Mouse (Mus musculus) adrenal gland, postnatal 25 days (tissue): ENCODE results near the gene Rbfox1. TPM values are rescaled to one million over a fixed set of nuclear protein-coding genes. Genes with fewer than 3 reads are reported as not detected.

Source experiments
- DNase-seq: peaks from one replicate; pipeline ENCODE4 v3.0.0; 2021; ENCODE audit warnings: mixed read lengths
- total RNA-seq: library from RNA; stranded (reverse); gene quantifications from 2 replicates; pipeline ENCODE4 v1.2.3, GENCODE M21; 2021

Gene Rbfox1
- total RNA-seq, 1 experiment from 2014 or later: 1.7 TPM

DNA sequence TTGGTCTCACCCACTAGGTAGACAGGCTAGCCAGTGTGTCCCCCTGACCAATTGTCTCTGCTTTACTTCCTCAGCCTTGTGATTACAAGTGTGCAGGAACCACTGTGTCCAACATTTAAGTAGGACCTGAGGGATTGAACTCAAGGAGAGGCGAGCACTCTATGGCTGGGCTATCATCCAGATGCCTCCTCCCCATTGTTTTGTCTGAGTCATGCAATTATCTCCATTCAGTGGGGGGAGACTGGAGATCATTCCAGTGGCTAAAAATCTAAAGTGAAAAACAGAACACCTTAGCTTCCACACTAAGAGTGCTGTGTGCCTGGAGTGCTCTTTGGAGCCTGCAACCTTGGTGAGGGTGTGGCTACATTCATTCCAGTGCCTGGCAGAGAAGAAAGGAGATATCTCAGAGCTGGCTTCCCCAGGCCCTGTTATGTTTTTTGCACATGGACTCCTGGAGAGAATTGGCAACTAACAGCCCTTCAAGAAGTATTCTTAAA lies 594.0 kb downstream of the Rbfox1 start:
- no peak for DNase-seq

GRCm38 (mm10) chr16:6479616-6480410 lies 594.7 kb downstream of the Rbfox1 start:
- DNase-seq: no peak

- DNase-seq: peak; percentile 53
Observed at GRCm38 (mm10) chr16:6480411-6480728, 595.2 kb downstream of the Rbfox1 start.

- DNase-seq: no peak
Observed at GRCm38 (mm10) chr16:6483628-6484027, 598.5 kb downstream of the Rbfox1 start.

- no peak for DNase-seq
Observed at GRCm38 (mm10) chr16:6485631-6486030, 600.5 kb downstream of the Rbfox1 start.

GRCm38 (mm10) chr16:6502219-6502618 lies 617.1 kb downstream of the Rbfox1 start:
- peak; percentile 13 for DNase-seq

DNA sequence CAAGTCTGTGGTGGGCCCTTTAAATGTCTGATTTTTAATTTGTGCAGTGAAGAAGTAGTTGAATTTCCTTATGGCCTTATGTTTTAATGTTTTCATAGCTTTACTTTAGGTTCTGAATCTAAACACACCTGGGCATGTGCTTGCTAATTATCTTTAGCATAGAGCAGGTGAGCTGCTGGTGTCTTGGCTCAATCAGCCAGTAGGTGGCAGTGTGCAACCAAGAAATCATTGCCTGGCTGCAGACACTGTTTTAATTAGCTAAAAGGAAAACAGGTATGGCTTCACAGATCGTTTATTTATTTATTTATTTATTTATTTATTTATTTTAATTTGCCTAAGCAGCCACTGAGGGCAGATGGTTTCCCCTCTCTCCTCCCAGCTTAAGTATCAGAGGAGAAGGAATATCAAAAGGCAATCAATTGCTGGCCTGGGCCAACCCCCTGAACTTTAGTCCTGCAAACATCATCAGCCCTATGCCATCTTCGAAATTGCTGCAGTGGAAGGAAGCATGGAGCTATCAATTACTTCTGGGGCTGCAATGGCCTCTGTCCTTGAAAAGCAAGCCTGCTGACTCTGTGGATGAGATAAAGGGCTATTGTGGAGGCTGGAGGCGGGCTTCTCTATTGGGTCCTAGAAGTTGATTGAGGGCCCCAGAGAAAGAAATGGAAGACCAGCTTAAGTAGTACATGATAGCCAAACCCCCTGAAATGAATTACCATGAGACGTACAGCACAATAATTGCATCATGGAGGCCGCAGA lies 618.6 kb downstream of the Rbfox1 start:
- DNase-seq: peak; percentile 50

GRCm38 (mm10) chr16:6508924-6509323 lies 623.8 kb downstream of the Rbfox1 start:
- DNase-seq: no peak

- no peak for DNase-seq
Observed at GRCm38 (mm10) chr16:6519474-6519873, 634.3 kb downstream of the Rbfox1 start.

- no peak for DNase-seq
Observed at GRCm38 (mm10) chr16:6525507-6526170, 640.5 kb downstream of the Rbfox1 start.

GRCm38 (mm10) chr16:6531459-6531858 lies 646.3 kb downstream of the Rbfox1 start:
- no peak for DNase-seq

- DNase-seq: no peak
Observed at GRCm38 (mm10) chr16:6532077-6532995, 647.2 kb downstream of the Rbfox1 start.

GRCm38 (mm10) chr16:6555776-6556175 lies 670.6 kb downstream of the Rbfox1 start:
- no peak for DNase-seq

- DNase-seq: no peak
Observed at GRCm38 (mm10) chr16:6557726-6558125, 672.6 kb downstream of the Rbfox1 start.

GRCm38 (mm10) chr16:6584700-6585099 lies 699.5 kb downstream of the Rbfox1 start:
- no peak for DNase-seq

GRCm38 (mm10) chr16:6585204-6585603 lies 700.0 kb downstream of the Rbfox1 start:
- no peak for DNase-seq

DNA sequence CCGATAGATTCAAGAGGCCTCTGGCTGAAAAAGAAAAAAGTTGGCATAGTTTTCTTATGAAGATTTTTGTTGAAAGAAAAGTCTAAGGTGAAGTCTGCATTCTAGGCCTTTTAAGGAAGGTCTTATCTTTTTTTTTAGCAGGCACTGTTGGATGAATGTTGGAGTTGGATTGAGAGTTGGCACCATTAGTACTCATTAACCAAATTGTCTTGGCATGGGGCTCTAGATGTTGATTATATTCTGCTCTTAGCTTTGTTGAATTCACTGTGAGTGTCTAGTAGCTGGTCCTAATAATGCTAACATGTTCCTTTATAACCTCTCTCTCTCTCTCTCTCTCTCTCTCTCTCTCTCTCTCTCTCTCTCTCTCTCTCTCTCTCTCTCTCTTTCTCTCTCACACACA lies 731.4 kb downstream of the Rbfox1 start:
- no peak for DNase-seq

GRCm38 (mm10) chr16:6640330-6640729 lies 755.2 kb downstream of the Rbfox1 start:
- DNase-seq: no peak

DNA sequence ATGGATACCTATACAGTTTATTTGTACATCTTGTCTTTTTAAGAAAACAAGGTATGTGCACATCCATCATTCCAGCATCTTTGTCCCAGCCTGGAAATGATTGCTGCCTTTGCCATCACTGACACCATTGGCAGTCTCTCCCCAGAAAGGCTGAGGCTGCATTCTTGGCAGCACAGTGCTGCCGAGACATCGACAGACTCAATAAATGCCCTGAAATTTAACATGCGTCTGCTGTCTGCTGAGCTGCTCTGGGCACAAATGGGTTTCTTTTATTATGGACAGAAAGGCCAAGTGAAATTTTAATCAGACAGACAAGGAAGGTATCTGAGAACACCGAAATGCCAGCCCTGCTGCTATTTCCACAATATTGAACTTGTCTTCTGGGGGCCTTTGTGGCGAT lies 761.8 kb downstream of the Rbfox1 start:
- DNase-seq: no peak

DNA sequence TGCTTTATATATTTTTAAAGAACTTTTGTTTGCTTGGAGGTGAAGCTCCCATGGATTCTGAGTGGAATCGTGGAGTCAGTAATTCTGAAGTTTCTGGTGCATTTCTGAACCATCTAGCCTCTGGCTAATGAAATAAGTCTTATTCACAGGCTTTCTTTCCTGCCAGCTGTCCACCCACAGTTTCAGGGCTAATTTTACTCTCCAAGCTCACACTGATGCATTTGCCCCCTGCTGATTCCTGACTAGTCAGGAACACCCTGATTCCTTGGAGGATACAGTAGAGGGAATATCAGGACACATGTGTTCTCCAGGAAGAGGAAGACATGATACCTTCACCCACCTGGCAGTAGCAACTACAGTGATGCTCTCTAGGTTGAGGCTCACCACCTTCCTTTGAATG lies 763.6 kb downstream of the Rbfox1 start:
- no peak for DNase-seq

DNA sequence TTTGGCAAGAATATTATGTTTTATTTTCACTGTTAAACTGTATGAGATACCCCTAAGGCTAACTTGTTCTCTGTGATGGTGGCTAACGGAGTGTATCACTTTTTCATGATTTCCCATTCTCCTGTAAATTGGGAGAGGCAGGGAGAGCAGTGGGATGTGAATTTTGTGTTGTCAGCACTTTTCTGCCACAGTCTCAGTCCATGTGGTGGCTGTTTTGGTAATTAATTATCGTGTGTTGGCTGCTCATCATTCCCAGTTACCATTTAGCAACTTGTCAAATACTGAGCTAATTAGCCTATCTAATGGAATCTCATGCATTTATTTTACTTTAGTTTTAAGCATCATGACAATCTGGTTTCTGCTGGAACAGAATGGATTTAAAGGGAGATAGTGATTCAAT lies 773.4 kb downstream of the Rbfox1 start:
- no peak for DNase-seq
